Mouse (Mus musculus): ENCODE data around the gene Egln1.
A peak's percentile ranks its signal among the peaks of the same experiment; 100 is the strongest.

- TF ChIP-seq CTCF (IDR thresholded peaks at IDR 0.05) (peak; percentile 64), POLR2A (IDR thresholded peaks at IDR 0.05; ENCODE audit: insufficient read depth, low read depth, low read length) (no peak), EP300 (IDR thresholded peaks at IDR 0.05; ENCODE audit: insufficient read depth, low read depth, low read length) (no peak)
These were observed 38.8 kb downstream of the Egln1 start for GRCm38 (mm10) chr8:124910349-124910748.
